Mouse (Mus musculus): ENCODE data around the gene Gsdmc3. TPM values are rescaled to one million over a fixed set of nuclear protein-coding genes. Genes with fewer than 3 reads are reported as not detected.
"Not testable (repeated sequence)": the region's sequence is repeated elsewhere in the genome, so short reads cannot be mapped to it uniquely, and the experiment has no call there.

The Gsdmc3 gene
- polyA plus RNA-seq, 1 experiment from 2014 or later, result 0.08 TPM

DNA sequence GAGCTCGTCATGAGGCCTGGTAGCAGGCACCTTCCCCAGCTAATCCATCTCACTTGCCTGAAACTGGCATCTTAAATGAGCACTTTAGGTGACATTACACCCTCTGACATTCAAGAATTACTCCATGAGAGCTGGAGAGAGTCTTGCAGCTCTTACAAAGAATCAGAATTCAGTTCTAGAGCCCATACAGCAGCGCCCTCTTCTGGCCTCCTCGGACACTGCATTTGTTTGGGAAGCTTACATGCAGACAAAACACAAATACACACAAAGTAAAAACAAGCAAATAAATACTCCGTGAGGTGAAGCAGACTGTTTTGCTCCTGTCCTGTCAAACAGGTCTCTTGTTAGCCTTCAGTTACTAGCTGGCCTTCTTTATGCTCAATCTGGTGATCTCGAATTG is 16.4 kb downstream of the Gsdmc3 start:
- ATAC-seq; POLR2A ChIA-PET; H3K27me3 ChIP-seq; in situ Hi-C loops (cut with MboI; ENCODE audit: low pct_unique_long_range_greater_than_20kb); DNase-seq (ENCODE audit: low read depth, low spot score): not testable (repeated sequence)
- peak; percentile 52 for TF ChIP-seq CTCF (IDR thresholded peaks at IDR 0.05)
- CTCF ChIA-PET, result interaction anchor here (1.5 kb wide), 1 partner anchor 33 kb away, joined by 3 read pairs; no protein-coding TSS in a partner anchor

Other genes starting within 250 kb of the Gsdmc3 start
- gene Gsdmc2, start 33.4 kb downstream of the Gsdmc3 start, polyA plus RNA-seq (2021), result not detected
- 0.06 TPM for gene Gsdmc4, start 33.7 kb upstream of the Gsdmc3 start, polyA plus RNA-seq (2021)
- gene Fam49b, start 181.9 kb upstream of the Gsdmc3 start, polyA plus RNA-seq (2021), result 63.2 TPM

All from Patski (cell line).